8 mouse cellular contexts compared by ENCODE assay signal in genomic region chr2:13543519-13544124, GRCm38 (mm10). TPM values are rescaled to one million over a fixed set of nuclear protein-coding genes. Genes with fewer than 3 reads are reported as not detected.
DNase-seq lines count a peak whose midpoint lies in the region; ATAC-seq lines count a peak whose summit lies in the region.

No protein-coding gene starts in this region.

- DNase-seq in lung, postnatal 4 days = no peak
- DNase-seq in layer of hippocampus, adult 18-20 months (ENCODE audit: low spot score in 2 of 2) = no peak

- H3K36me3 ChIP-seq in lung, embryonic 15.5 days = no peaks in the 10 kb centered on the region
- H3K36me3 ChIP-seq in embryonic facial prominence, embryonic 12.5 days = no peaks in the 10 kb centered on the region
- H3K36me3 ChIP-seq in kidney, embryonic 14.5 days (ENCODE audit: control insufficient read depth, insufficient read depth, low read length) = no peaks in the 10 kb centered on the region
- H3K36me3 ChIP-seq in midbrain, embryonic 15.5 days (replicated peaks) = no peaks in the 10 kb centered on the region

- peak overlapping the region; percentile 97 for H3K27ac ChIP-seq in lung, embryonic 15.5 days
- peak overlapping the region; percentile 97 for H3K27ac ChIP-seq in embryonic facial prominence, embryonic 12.5 days
- peak overlapping the region; percentile 96 for H3K27ac ChIP-seq in kidney, embryonic 14.5 days (ENCODE audit: low read depth, low read length)
- peak overlapping the region; percentile 89 for H3K27ac ChIP-seq in midbrain, embryonic 15.5 days

- peak; percentile 17; the same call in 1 of the 2 replicates for ATAC-seq in lung, embryonic 15.5 days (ENCODE audit: borderline replicate concordance, extremely low read depth, low FRiP score, low TSS enrichment)
- ATAC-seq in embryonic facial prominence, embryonic 12.5 days (ENCODE audit: insufficient number of reproducible peaks, insufficient read depth, low FRiP score, low TSS enrichment) = no peak
- peak; percentile 29; the same call in 1 of the 2 replicates for ATAC-seq in kidney, embryonic 14.5 days (ENCODE audit: low FRiP score, low TSS enrichment)
- peak; percentile 17; the same call in 1 of the 2 replicates for ATAC-seq in midbrain, embryonic 15.5 days (replicated peaks)
- no peak for ATAC-seq in cerebellum, adult (ENCODE audit: insufficient number of reproducible peaks, low FRiP score, low TSS enrichment)
- no peak for ATAC-seq in activated CD4-positive, CD25-positive, alpha-beta regulatory T cell, adult 4 months

- H3K4me2 ChIP-seq in lung, embryonic 15.5 days = peak overlapping the region; percentile 66
- H3K4me2 ChIP-seq in embryonic facial prominence, embryonic 12.5 days (replicated peaks) = peak overlapping the region; percentile 61
- peak overlapping the region; percentile 58 for H3K4me2 ChIP-seq in kidney, embryonic 14.5 days (replicated peaks; ENCODE audit: low read depth, low read length)
- peak overlapping the region; percentile 71 for H3K4me2 ChIP-seq in midbrain, embryonic 15.5 days

- WGBS in lung, embryonic 15.5 days = 24% methylated on average over 8 of the region's 8 CpGs
- 62% methylated on average over 8 of the region's 8 CpGs for WGBS in embryonic facial prominence, embryonic 12.5 days
- WGBS in kidney, embryonic 14.5 days = 48% methylated on average over 8 of the region's 8 CpGs
- WGBS in midbrain, embryonic 15.5 days = 40% methylated on average over 8 of the region's 8 CpGs

- H3K9me3 ChIP-seq in lung, embryonic 15.5 days = no peaks in the 10 kb centered on the region
- no peaks in the 10 kb centered on the region for H3K9me3 ChIP-seq in embryonic facial prominence, embryonic 12.5 days
- no peaks in the 10 kb centered on the region for H3K9me3 ChIP-seq in kidney, embryonic 14.5 days (ENCODE audit: control insufficient read depth, low read length)
- H3K9me3 ChIP-seq in midbrain, embryonic 15.5 days = no peaks in the 10 kb centered on the region

- H3K4me3 ChIP-seq in lung, embryonic 15.5 days = peak overlapping the region; percentile 66
- H3K4me3 ChIP-seq in embryonic facial prominence, embryonic 12.5 days = peak overlapping the region; percentile 60
- H3K4me3 ChIP-seq in kidney, embryonic 14.5 days (ENCODE audit: low read length) = peak overlapping the region; percentile 62
- H3K4me3 ChIP-seq in midbrain, embryonic 15.5 days = peak overlapping the region; percentile 67

- H3K4me1 ChIP-seq in lung, embryonic 15.5 days = peaks cover 6% of the 10 kb centered on the region; the same call in 1 of the 2 replicates
- H3K4me1 ChIP-seq in embryonic facial prominence, embryonic 12.5 days = 0 out of 2 replicates have a peak, but pooled peaks cover 8% of the 10 kb centered on the region
- peaks cover 5% of the 10 kb centered on the region; the same call in 1 of the 2 replicates for H3K4me1 ChIP-seq in kidney, embryonic 14.5 days (ENCODE audit: control insufficient read depth, insufficient read depth, low read length)
- peaks cover 11% of the 10 kb centered on the region for H3K4me1 ChIP-seq in midbrain, embryonic 15.5 days

- no peaks in the 10 kb centered on the region for H3K27me3 ChIP-seq in lung, embryonic 15.5 days
- H3K27me3 ChIP-seq in embryonic facial prominence, embryonic 12.5 days = no peaks in the 10 kb centered on the region
- H3K27me3 ChIP-seq in kidney, embryonic 14.5 days (ENCODE audit: control insufficient read depth, insufficient read depth, low read length) = no peaks in the 10 kb centered on the region
- H3K27me3 ChIP-seq in midbrain, embryonic 15.5 days (replicated peaks) = no peaks in the 10 kb centered on the region

- H3K9ac ChIP-seq in lung, embryonic 15.5 days = peak overlapping the region; percentile 70
- peak overlapping the region; percentile 81 for H3K9ac ChIP-seq in embryonic facial prominence, embryonic 12.5 days
- H3K9ac ChIP-seq in kidney, embryonic 14.5 days (ENCODE audit: low read depth, low read length) = peak overlapping the region; percentile 63; the same call in 1 of the 2 replicates
- peak overlapping the region; percentile 87 for H3K9ac ChIP-seq in midbrain, embryonic 15.5 days

RNA-seq across cellular contexts. Expression of gene Trdmt1, which starts 0.8 kb away (rescaled TPM):
- polyA plus RNA-seq in lung, embryonic 15.5 days (2015; fragmentation: Nextera tagmentation; extraction: Ambion mirVana) = 16.0 and 16.2 TPM in 2 replicates
- polyA plus RNA-seq in embryonic facial prominence, embryonic 12.5 days (2016; fragmentation: Nextera tagmentation; extraction: Ambion mirVana) = 7.3 and 8.4 TPM in 2 replicates
- polyA plus RNA-seq in kidney, embryonic 14.5 days (2014; fragmentation: Nextera tagmentation; extraction: Ambion mirVana) = 12.8 and 16.3 TPM in 2 replicates
- polyA plus RNA-seq in midbrain, embryonic 15.5 days (2015; fragmentation: Nextera tagmentation; extraction: Ambion mirVana) = 6.3 and 8.0 TPM in 2 replicates
- 1 to 10 TPM; 4.4 to 4.6 TPM for total RNA-seq in layer of hippocampus, adult 18-20 months (2021)
- 10 to 100 TPM; 16.2 to 17.0 TPM for polyA plus RNA-seq in activated CD4-positive, CD25-positive, alpha-beta regulatory T cell, adult 4 months (2017; shearing (Covaris generic))

RNA-seq across cellular contexts. Expression of gene Vim, which starts 30.1 kb away (rescaled TPM):
- 856 and 870 TPM in 2 replicates for polyA plus RNA-seq in lung, embryonic 15.5 days (2015; fragmentation: Nextera tagmentation; extraction: Ambion mirVana)
- polyA plus RNA-seq in embryonic facial prominence, embryonic 12.5 days (2016; fragmentation: Nextera tagmentation; extraction: Ambion mirVana) = 751 and 762 TPM in 2 replicates
- polyA plus RNA-seq in kidney, embryonic 14.5 days (2014; fragmentation: Nextera tagmentation; extraction: Ambion mirVana) = 430 and 475 TPM in 2 replicates
- 395 and 414 TPM in 2 replicates for polyA plus RNA-seq in midbrain, embryonic 15.5 days (2015; fragmentation: Nextera tagmentation; extraction: Ambion mirVana)
- 10 to 100 TPM; 58.9 to 60.6 TPM for total RNA-seq in layer of hippocampus, adult 18-20 months (2021)
- polyA plus RNA-seq in activated CD4-positive, CD25-positive, alpha-beta regulatory T cell, adult 4 months (2017; shearing (Covaris generic)) = 100 to 1,000 TPM; 703 to 754 TPM

RNA-seq across cellular contexts. Expression of gene Cubn, which starts 52.0 kb away (rescaled TPM):
- polyA plus RNA-seq in lung, embryonic 15.5 days (2015; fragmentation: Nextera tagmentation; extraction: Ambion mirVana) = 0.72 and 0.76 TPM in 2 replicates
- polyA plus RNA-seq in embryonic facial prominence, embryonic 12.5 days (2016; fragmentation: Nextera tagmentation; extraction: Ambion mirVana) = 0.13 TPM in 2 replicates
- polyA plus RNA-seq in kidney, embryonic 14.5 days (2014; fragmentation: Nextera tagmentation; extraction: Ambion mirVana) = 1.2 and 3.1 TPM in 2 replicates
- polyA plus RNA-seq in midbrain, embryonic 15.5 days (2015; fragmentation: Nextera tagmentation; extraction: Ambion mirVana) = 0.77 TPM in 2 replicates
- under 1 TPM; 0.10 to 0.15 TPM for total RNA-seq in layer of hippocampus, adult 18-20 months (2021)
- polyA plus RNA-seq in activated CD4-positive, CD25-positive, alpha-beta regulatory T cell, adult 4 months (2017; shearing (Covaris generic)) = under 1 TPM; 0.05 to 0.15 TPM

Comparison
In these comparisons a context has a peak if more than half of its experiments do, and no peak if none do; other contexts are left out.
1. ATAC-seq: peak in lung, embryonic 15.5 days (single experiment), kidney, embryonic 14.5 days (single experiment) and midbrain, embryonic 15.5 days (single experiment); none in embryonic facial prominence, embryonic 12.5 days (single experiment), cerebellum, adult (single experiment) and activated CD4-positive, CD25-positive, alpha-beta regulatory T cell, adult 4 months (single experiment).
2. Peak in every context shown above with its lines, with median percentiles within 50 percentile points of each other: H3K27ac ChIP-seq, H3K4me2 ChIP-seq, H3K4me3 ChIP-seq and H3K9ac ChIP-seq.